ENCODE assay signal across 8 mouse cellular contexts in genomic region chrX:151055559-151055958, GRCm38 (mm10). TPM values are rescaled to one million over a fixed set of nuclear protein-coding genes. Genes with fewer than 3 reads are reported as not detected.
DNase-seq lines count a peak whose midpoint lies in the region; ATAC-seq and TF ChIP-seq lines count a peak whose summit lies in the region.
"Had no signal": no experiment of that assay in that cellular context is flagged by ENCODE, and none has a peak within 500 bp of the region (broad histone marks: within the 10 kb centered on the region; RNA-seq: fewer than 3 reads in every experiment).

No protein-coding gene starts in this region.

- no peaks in the 10 kb centered on the region for H3K4me1 ChIP-seq in liver, embryonic 14.5 days (replicated peaks; ENCODE audit: control insufficient read depth in 2 of 2, insufficient read depth in 2 of 2, low read length in 1 of 2)

- no peak overlapping the region for H3K4me2 ChIP-seq in liver, embryonic 14.5 days (ENCODE audit: low read depth)

- no peaks in the 10 kb centered on the region for H3K36me3 ChIP-seq in liver, embryonic 14.5 days (replicated peaks; ENCODE audit: control insufficient read depth, insufficient read depth, low read depth)

- WGBS in liver, embryonic 14.5 days (ENCODE audit: insufficient replicate concordance), result 27% methylated on average over 1 of the region's 1 CpGs

- no peak overlapping the region for H3K4me3 ChIP-seq in liver, embryonic 14.5 days (ENCODE audit: insufficient read depth in 1 of 2, low read depth in 2 of 2, low read length in 2 of 2)

- no peaks in the 10 kb centered on the region for H3K27me3 ChIP-seq in liver, embryonic 14.5 days (ENCODE audit: control insufficient read depth, insufficient read depth, low read length)

- TF ChIP-seq CTCF in liver, embryonic 14.5 days (IDR thresholded peaks at IDR 0.05; ENCODE audit: low read depth), result no peak

- intact Hi-C loops in heart, postnatal 36 days (cut with DNase I), result no loop called here

- no peaks in the 10 kb centered on the region for H3K9me3 ChIP-seq in liver, embryonic 14.5 days (ENCODE audit: control insufficient read depth, low read length)

- 0 out of 2 replicates have a peak, but pooled peaks have one; percentile 28 for ATAC-seq in liver, embryonic 14.5 days (ENCODE audit: insufficient read depth)

- H3K27ac ChIP-seq in liver, embryonic 14.5 days, result no peak overlapping the region

- H3K9ac ChIP-seq in liver, embryonic 14.5 days (replicated peaks), result no peak overlapping the region

- TF ChIP-seq EP300 in liver, embryonic 14.5 days (IDR thresholded peaks at IDR 0.05; ENCODE audit: low read depth), result no peak

- peak; percentile 46 for DNase-seq in Muller cell, postnatal 12 days (ENCODE audit: inconsistent ontology term)
- peak; percentile 16 for DNase-seq in ZHBTc4 (ENCODE audit: low read depth, low spot score)
- DNase-seq in heart, postnatal 36 days, result peak; percentile 25 to 29
- no peak for DNase-seq in liver, embryonic 14.5 days (ENCODE audit: low read depth in 3 of 3, low spot score in 3 of 3)
- no peak for DNase-seq in layer of hippocampus, adult 18-20 months (ENCODE audit: low spot score in 2 of 2)
- DNase-seq in layer of hippocampus, adult 8-10 months (ENCODE audit: low spot score in 2 of 2), result no peak
- no peak for DNase-seq in right cerebral cortex, postnatal 25 days
- DNase-seq: layer of hippocampus, postnatal 36 days had no signal

RNA-seq across cellular contexts. Expression of gene Fgd1, which starts 9.6 kb away (rescaled TPM):
- total RNA-seq in heart, postnatal 36 days (2021), result 10 to 100 TPM in 1 of 2 experiments, 1 to 10 TPM in 1; 6.9 to 11.0 TPM
- 3.1 and 3.5 TPM in 2 replicates for polyA plus RNA-seq in liver, embryonic 14.5 days (2012; rRNA removed)
- 1.5 and 1.6 TPM in 2 replicates for polyA plus RNA-seq in liver, embryonic 14.5 days (2014; fragmentation: Nextera tagmentation; extraction: Ambion mirVana)
- total RNA-seq in layer of hippocampus, adult 18-20 months (2021), result 10 to 100 TPM; 16.4 to 17.5 TPM
- total RNA-seq in layer of hippocampus, adult 8-10 months (2022), result 10 to 100 TPM; 16.3 to 19.4 (median 18.8) TPM

RNA-seq across cellular contexts. Expression of gene Gnl3l, which starts 38.4 kb away (rescaled TPM):
- total RNA-seq in heart, postnatal 36 days (2021), result 10 to 100 TPM; 32.8 to 37.2 TPM
- polyA plus RNA-seq in liver, embryonic 14.5 days (2012; rRNA removed), result 4.2 and 5.4 TPM in 2 replicates
- 10.3 and 11.6 TPM in 2 replicates for polyA plus RNA-seq in liver, embryonic 14.5 days (2014; fragmentation: Nextera tagmentation; extraction: Ambion mirVana)
- total RNA-seq in layer of hippocampus, adult 18-20 months (2021), result 100 to 1,000 TPM; 192 to 199 TPM
- 100 to 1,000 TPM; 174 to 229 (median 202) TPM for total RNA-seq in layer of hippocampus, adult 8-10 months (2022)

RNA-seq across cellular contexts. Expression of gene Tsr2, which starts 40.8 kb away (rescaled TPM):
- total RNA-seq in heart, postnatal 36 days (2021), result 10 to 100 TPM; 10.9 to 13.3 TPM
- 5.3 and 8.1 TPM in 2 replicates for polyA plus RNA-seq in liver, embryonic 14.5 days (2012; rRNA removed)
- polyA plus RNA-seq in liver, embryonic 14.5 days (2014; fragmentation: Nextera tagmentation; extraction: Ambion mirVana), result 10.3 and 11.4 TPM in 2 replicates
- total RNA-seq in layer of hippocampus, adult 18-20 months (2021), result 10 to 100 TPM; 76.2 to 81.0 TPM
- 10 to 100 TPM; 77.7 to 87.4 (median 82.3) TPM for total RNA-seq in layer of hippocampus, adult 8-10 months (2022)

Comparison
In these comparisons a context has a peak if more than half of its experiments do, and no peak if none do; other contexts are left out.
1. DNase-seq: peak in Muller cell, postnatal 12 days (single experiment), ZHBTc4 (single experiment) and heart, postnatal 36 days (2 of 2); none in liver, embryonic 14.5 days (0 of 3), layer of hippocampus, adult 18-20 months (0 of 2), layer of hippocampus, adult 8-10 months (0 of 2) and right cerebral cortex, postnatal 25 days (single experiment).
2. RNA of gene Gnl3l, which starts 38.4 kb away (total RNA-seq): 174 to 229 TPM in layer of hippocampus, adult 8-10 months and 192 to 199 TPM in layer of hippocampus, adult 18-20 months; 32.8 to 37.2 TPM in heart, postnatal 36 days; every median in the first group is over 4 times any median in the second.
3. RNA of gene Tsr2, which starts 40.8 kb away (total RNA-seq): 77.7 to 87.4 TPM in layer of hippocampus, adult 8-10 months and 76.2 to 81.0 TPM in layer of hippocampus, adult 18-20 months; 10.9 to 13.3 TPM in heart, postnatal 36 days; every median in the first group is over 4 times any median in the second.